Mouse (Mus musculus): ENCODE data around the gene Gemin4.
"Not testable (repeated sequence)": the region's sequence is repeated elsewhere in the genome, so short reads cannot be mapped to it uniquely, and the experiment has no call there.

Gene Gemin4

GRCm38 (mm10) chr11:76216681-76217389 is 629 bp downstream of the Gemin4 start:
- DNase-seq (ENCODE audit: low spot score in 2 of 2): no peak

- DNase-seq (ENCODE audit: low spot score in 2 of 2): no peak
Measured at GRCm38 (mm10) chr11:76216049-76216540, 1.4 kb downstream of the Gemin4 start.

- DNase-seq (ENCODE audit: low spot score in 2 of 2): no peak
Measured at GRCm38 (mm10) chr11:76215011-76215410, 2.5 kb downstream of the Gemin4 start.

GRCm38 (mm10) chr11:76213841-76214240 is 3.6 kb downstream of the Gemin4 start:
- DNase-seq (ENCODE audit: low spot score in 2 of 2): no peak

- not testable (repeated sequence) for DNase-seq (ENCODE audit: low spot score in 2 of 2)
Measured at GRCm38 (mm10) chr11:76211595-76211994, 5.9 kb downstream of the Gemin4 start.

DNA sequence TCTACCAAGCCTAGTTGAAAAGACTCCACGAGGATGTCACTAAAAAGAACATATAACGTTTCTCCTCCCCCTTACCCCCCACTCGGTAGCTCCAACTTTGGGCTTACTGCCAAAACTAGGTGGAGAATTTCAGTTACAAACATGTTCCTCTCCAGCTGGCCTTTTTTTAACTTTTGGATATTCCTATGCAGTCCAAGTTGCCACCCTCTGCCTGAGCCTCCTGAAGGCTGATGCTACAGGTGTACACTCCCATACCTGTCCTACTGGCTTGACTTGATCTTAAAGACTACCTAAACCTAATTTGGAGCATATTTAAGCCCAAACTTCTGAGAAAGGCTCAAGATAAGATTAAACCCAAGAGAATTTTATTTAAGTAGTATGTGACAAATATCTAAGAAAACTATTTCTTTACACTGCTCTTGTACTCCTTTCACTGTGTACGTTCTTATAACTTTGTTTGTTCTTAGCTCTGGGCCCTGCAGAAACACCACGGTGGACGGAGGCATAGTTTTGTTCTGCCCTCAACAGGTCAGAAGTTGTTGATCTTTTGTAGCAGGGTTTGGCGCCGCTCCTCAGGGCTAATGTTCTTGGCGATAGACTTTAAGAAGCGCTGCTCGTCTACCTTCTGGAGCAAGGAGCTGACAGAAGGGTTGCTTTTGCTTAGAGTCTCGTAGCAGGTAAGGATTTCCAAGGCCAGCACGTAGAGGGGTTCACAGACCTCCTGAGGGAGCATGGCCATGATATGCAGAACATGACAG is 7.1 kb downstream of the Gemin4 start:
- DNase-seq (ENCODE audit: low spot score in 2 of 2): no peak

- DNase-seq (ENCODE audit: low spot score in 2 of 2): no peak
Measured at GRCm38 (mm10) chr11:76206793-76207192, 10.7 kb downstream of the Gemin4 start.

GRCm38 (mm10) chr11:76201761-76202674 is 15.4 kb downstream of the Gemin4 start:
- peak; percentile 84 to 86 for DNase-seq (ENCODE audit: low spot score in 2 of 2)

GRCm38 (mm10) chr11:76196977-76197469 is 20.4 kb downstream of the Gemin4 start:
- DNase-seq (ENCODE audit: low spot score in 2 of 2): no peak

- no peak for DNase-seq (ENCODE audit: low spot score in 2 of 2)
Measured at GRCm38 (mm10) chr11:76196275-76196976, 21.0 kb downstream of the Gemin4 start.

DNA sequence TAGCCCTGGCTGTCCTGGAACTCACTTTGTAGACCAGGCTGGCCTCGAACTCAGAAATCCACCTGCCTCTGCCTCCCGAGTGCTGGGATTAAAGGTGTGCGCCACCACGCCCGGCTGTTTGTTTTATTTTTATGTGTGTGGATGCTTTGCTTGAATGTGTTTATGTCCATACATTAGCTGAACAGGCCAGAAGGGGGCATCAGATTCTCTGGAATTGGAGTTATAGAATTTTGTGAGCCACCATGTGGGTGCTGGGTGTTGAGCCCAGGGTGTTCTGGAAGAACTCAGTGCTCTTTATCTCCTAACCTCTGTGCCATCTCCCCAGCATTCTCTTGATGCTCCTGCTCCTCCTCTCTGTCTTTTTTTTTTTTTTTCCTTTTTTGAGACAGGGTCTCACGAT is 30.6 kb downstream of the Gemin4 start:
- no peak for DNase-seq (ENCODE audit: low spot score in 2 of 2)

GRCm38 (mm10) chr11:76183745-76184144 is 33.7 kb downstream of the Gemin4 start:
- no peak for DNase-seq (ENCODE audit: low spot score in 2 of 2)

DNA sequence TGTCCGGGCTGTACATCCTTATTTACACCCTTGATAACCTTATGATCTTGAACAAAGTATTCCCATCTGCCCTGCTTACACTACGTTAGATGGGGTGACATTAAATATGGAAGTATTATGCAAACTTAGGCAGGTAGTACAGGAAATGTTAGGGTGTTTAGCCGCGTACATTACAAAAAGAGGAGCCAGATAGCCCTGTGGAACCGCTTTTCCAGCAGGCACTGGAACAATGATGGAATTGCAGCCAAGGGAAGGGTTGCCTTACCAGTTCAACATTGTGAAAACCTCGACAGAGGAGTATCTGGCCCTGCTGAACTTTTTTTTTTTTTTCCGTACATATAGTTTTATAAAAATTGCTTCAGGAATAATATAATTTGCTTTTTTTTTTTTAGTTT is 37.3 kb downstream of the Gemin4 start:
- no peak for DNase-seq (ENCODE audit: low spot score in 2 of 2)

DNA sequence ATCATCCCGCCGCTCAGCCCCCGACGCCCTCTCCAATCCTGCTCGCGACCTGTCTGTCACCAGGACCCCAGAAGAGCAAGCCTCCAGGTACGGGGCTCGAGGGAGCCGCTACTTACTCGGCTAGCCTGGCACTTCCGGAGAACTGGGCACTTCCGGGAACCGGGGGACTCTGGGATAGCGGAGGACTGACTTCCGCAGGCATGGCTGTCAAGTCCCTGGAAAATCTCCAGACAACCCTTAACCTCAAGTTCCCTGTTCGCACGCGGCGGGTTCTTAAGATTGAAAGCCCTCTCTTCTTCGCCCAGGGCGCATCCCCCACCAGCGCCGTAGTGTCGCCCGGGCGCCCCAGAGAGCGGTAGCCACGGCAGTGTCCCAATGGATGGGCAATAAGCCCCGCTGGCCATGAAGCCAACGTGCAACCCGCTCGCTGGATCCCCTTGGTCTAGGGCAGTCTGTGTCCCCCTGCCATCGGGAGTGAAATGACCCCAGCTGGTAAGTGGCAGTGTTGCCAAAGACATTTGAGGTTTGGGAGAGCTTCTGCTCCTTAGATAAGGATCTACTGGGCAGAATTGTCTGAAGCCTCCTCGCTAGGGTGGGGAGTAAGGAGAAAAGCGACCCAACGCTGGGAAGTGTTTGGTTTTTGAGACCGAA is 37.8 kb downstream of the Gemin4 start, which contains the start of the genes Vps53 and Fam57a:
Gene Vps53 (minus strand): TSS at position 153 of the 651 bp plus-strand sequence.
Gene Fam57a (plus strand): TSS at position 177 of the 651 bp plus-strand sequence.
- peak; percentile 82 to 86 for DNase-seq (ENCODE audit: low spot score in 2 of 2)

GRCm38 (mm10) chr11:76178726-76179494 is 38.6 kb downstream of the Gemin4 start:
- DNase-seq (ENCODE audit: low spot score in 2 of 2): peak in 1 of 2 experiments; percentile 23

GRCm38 (mm10) chr11:76170207-76170606 is 47.3 kb downstream of the Gemin4 start:
- no peak for DNase-seq (ENCODE audit: low spot score in 2 of 2)

DNA sequence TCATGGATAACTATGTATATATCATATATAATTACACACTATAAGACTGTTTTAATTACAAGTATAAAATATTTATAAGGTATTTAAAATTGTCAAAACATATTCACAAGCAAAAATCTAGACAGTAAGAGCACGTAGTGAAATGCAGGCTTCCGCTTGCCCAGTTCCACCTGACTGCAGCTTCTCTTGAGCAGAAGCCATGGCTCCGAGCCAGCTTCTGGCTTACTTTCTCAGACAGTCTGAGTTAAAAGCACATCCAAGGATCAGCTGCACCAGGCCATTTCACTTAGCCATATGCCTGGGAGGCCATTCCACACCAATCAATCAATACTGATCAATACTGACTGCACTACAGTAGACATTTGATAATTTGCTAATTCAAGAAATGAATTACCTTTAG is 48.5 kb downstream of the Gemin4 start:
- no peak for DNase-seq (ENCODE audit: low spot score in 2 of 2)

DNA sequence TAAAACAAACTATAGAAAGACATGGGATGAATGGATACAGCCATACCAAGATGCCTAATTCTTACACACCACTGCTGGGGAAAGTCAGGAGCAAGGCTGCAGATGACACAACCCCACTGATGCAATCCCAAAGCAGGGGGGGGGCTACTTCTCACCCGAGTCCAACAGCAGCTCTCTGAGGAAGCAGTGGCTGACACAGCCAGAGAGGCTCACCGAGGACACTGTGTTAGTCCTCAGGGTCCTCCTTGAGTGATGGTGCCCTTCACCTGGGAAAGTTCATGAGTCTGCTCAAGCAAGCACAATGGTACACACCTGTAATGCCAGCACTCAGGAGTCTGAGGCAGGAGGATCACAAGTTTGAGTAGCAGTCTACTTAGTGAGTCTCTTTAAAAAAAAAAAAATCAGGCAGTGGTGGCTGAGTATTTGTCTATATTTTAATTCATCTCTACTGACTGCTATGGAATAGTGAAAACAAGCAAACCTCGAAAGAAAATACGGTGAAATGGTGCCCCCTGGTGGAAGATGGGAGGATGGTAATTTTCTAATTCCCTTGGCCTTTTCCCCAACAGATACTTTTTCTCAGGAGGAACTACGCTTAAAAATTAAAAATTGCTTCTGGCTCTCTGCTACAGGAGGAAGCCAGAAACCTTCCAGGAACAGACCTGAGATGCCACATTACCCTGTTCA is 50.2 kb downstream of the Gemin4 start:
- peak; percentile 36 to 71 for DNase-seq (ENCODE audit: low spot score in 2 of 2)

DNA sequence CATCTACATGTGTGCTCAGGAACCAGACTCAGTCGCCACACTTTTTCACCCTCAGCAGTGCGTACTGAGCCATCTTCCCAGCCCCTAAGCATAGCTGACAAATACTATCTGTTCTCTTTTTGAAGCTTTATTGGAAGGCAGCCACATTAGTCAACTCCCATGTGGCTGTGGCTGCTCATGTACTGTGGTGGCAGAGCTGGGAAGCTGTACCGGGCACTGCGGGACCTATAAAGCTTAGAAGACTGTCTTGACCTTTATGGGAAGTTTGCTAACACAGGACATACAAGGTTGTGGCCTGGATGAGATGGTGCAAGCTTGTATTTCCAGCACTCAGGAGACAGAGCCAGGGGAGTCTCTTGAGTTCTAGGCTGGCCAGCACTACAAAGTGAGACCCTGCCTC is 50.8 kb downstream of the Gemin4 start:
- DNase-seq (ENCODE audit: low spot score in 2 of 2): no peak
